8 mouse cellular contexts compared by ENCODE assay signal in the genomic region with DNA sequence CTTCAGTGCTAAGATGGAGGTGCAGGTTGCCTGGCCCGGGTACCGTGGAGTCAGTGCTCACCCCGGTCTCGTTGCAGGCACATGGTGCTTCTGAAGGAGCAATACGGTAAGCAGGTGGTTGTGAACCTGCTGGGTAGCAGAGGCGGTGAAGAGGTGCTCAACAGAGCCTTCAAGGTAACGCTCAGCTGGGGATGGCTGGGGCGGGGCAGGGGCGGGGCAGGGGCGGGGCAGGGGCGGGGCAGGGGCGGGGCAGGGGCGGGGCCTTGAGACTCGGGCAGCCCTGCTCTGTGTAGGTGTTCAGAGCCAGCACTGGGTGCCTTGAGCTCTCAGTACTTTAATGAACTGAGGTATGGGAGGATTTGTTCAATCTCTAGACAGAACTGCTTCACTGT.
A peak's percentile ranks its signal among the peaks of the same experiment; 100 is the strongest.
DNase-seq lines count a peak whose midpoint lies in the region; ATAC-seq and TF ChIP-seq lines count a peak whose summit lies in the region.

No protein-coding gene starts in this region.

- H3K9me3 ChIP-seq in hindbrain, embryonic 10.5 days: no peaks in the 10 kb centered on the region
- no peaks in the 10 kb centered on the region for H3K9me3 ChIP-seq in hindbrain, embryonic 11.5 days (ENCODE audit: control insufficient read depth, low read length)
- H3K9me3 ChIP-seq in MEL (replicated peaks; ENCODE audit: insufficient read depth, low read length): no peaks in the 10 kb centered on the region
- H3K9me3 ChIP-seq in hindbrain, embryonic 16.5 days (ENCODE audit: control insufficient read depth, low read length): no peaks in the 10 kb centered on the region
- no peaks in the 10 kb centered on the region for H3K9me3 ChIP-seq in midbrain, embryonic 12.5 days

- TF ChIP-seq POLR2A in MEL (IDR thresholded peaks at IDR 0.05; ENCODE audit: control insufficient read depth in 1 of 2, insufficient read depth in 1 of 2, low read depth in 1 of 2, low read length in 2 of 2, poor library complexity in 1 of 2): no peak

- 9% methylated on average over 14 of the region's 14 CpGs for WGBS in hindbrain, embryonic 10.5 days
- 16% methylated on average over 12 of the region's 14 CpGs for WGBS in hindbrain, embryonic 11.5 days
- WGBS in hindbrain, embryonic 16.5 days: 13% methylated on average over 10 of the region's 14 CpGs
- 18% methylated on average over 14 of the region's 14 CpGs for WGBS in midbrain, embryonic 12.5 days

- H3K4me3 ChIP-seq in hindbrain, embryonic 10.5 days: peak overlapping the region; percentile 26
- no peak overlapping the region for H3K4me3 ChIP-seq in hindbrain, embryonic 11.5 days (ENCODE audit: low read depth, low read length)
- H3K4me3 ChIP-seq in MEL (ENCODE audit: control insufficient read depth in 1 of 2, insufficient read depth in 1 of 2, low read depth in 2 of 2, low read length in 2 of 2): no peak overlapping the region
- H3K4me3 ChIP-seq in hindbrain, embryonic 16.5 days (ENCODE audit: low read length): no peak overlapping the region
- 0 out of 2 replicates have a peak overlapping the region, but pooled peaks have one; percentile 7 for H3K4me3 ChIP-seq in midbrain, embryonic 12.5 days

- H3K79me2 ChIP-seq in MEL (ENCODE audit: control insufficient read depth, insufficient read depth, low read length, poor library complexity): no peaks in the 10 kb centered on the region

- H3K4me1 ChIP-seq in hindbrain, embryonic 10.5 days (replicated peaks): peaks cover 22% of the 10 kb centered on the region
- H3K4me1 ChIP-seq in hindbrain, embryonic 11.5 days (replicated peaks; ENCODE audit: control insufficient read depth, insufficient read depth, low read length): peaks cover 2% of the 10 kb centered on the region; the same call in 1 of the 2 replicates
- H3K4me1 ChIP-seq in MEL (ENCODE audit: control insufficient read depth in 1 of 2, insufficient read depth in 2 of 2, low read length in 2 of 2): peaks cover 9 to 34% of the 10 kb centered on the region in 2 experiments
- peaks cover 14% of the 10 kb centered on the region for H3K4me1 ChIP-seq in hindbrain, embryonic 16.5 days (ENCODE audit: control insufficient read depth, insufficient read depth, low read depth, low read length)
- H3K4me1 ChIP-seq in midbrain, embryonic 12.5 days: peaks cover 11% of the 10 kb centered on the region; the same call in 1 of the 2 replicates

- H3K36me3 ChIP-seq in hindbrain, embryonic 10.5 days: no peaks in the 10 kb centered on the region
- no peaks in the 10 kb centered on the region for H3K36me3 ChIP-seq in hindbrain, embryonic 11.5 days (ENCODE audit: control insufficient read depth, insufficient read depth, low read length)
- H3K36me3 ChIP-seq in MEL (ENCODE audit: control insufficient read depth in 1 of 2, insufficient read depth in 2 of 2, low read length in 2 of 2): peaks cover 0 to 21% of the 10 kb centered on the region in 2 experiments; a peak in 2 of 4 replicates
- no peaks in the 10 kb centered on the region for H3K36me3 ChIP-seq in hindbrain, embryonic 16.5 days (ENCODE audit: control insufficient read depth, insufficient read depth, low read length)
- H3K36me3 ChIP-seq in midbrain, embryonic 12.5 days: no peaks in the 10 kb centered on the region

- no peak for DNase-seq in hindbrain, embryonic 10.5 days (ENCODE audit: low spot score)
- DNase-seq in hindbrain, embryonic 11.5 days (ENCODE audit: low spot score): no peak
- DNase-seq in MEL (ENCODE audit: low read depth, low spot score): peak; percentile 16
- no peak for DNase-seq in right cerebral cortex, postnatal 25 days
- DNase-seq in adrenal gland, adult 8-10 months: no peak

- H3K27me3 ChIP-seq in hindbrain, embryonic 10.5 days (ENCODE audit: insufficient read depth, poor library complexity, severe bottlenecking): 0 out of 2 replicates have a peak, but pooled peaks cover 3% of the 10 kb centered on the region
- no peaks in the 10 kb centered on the region for H3K27me3 ChIP-seq in hindbrain, embryonic 11.5 days (ENCODE audit: control insufficient read depth, insufficient read depth, low read length)
- H3K27me3 ChIP-seq in MEL (ENCODE audit: control insufficient read depth in 1 of 2, insufficient read depth in 2 of 2, low read length in 2 of 2): no peaks in the 10 kb centered on the region
- no peaks in the 10 kb centered on the region for H3K27me3 ChIP-seq in hindbrain, embryonic 16.5 days (replicated peaks; ENCODE audit: control insufficient read depth, insufficient read depth, low read length)
- no peaks in the 10 kb centered on the region for H3K27me3 ChIP-seq in midbrain, embryonic 12.5 days

- no peak overlapping the region for H3K9ac ChIP-seq in hindbrain, embryonic 11.5 days (ENCODE audit: low read depth, low read length)
- H3K9ac ChIP-seq in MEL (ENCODE audit: control insufficient read depth, low read depth, low read length, poor library complexity, severe bottlenecking): no peak overlapping the region
- no peak overlapping the region for H3K9ac ChIP-seq in hindbrain, embryonic 16.5 days (ENCODE audit: low read depth, low read length)
- H3K9ac ChIP-seq in midbrain, embryonic 12.5 days (replicated peaks): no peak overlapping the region

- no peak for TF ChIP-seq RAD21 in MEL (IDR thresholded peaks at IDR 0.05; ENCODE audit: low read depth, low read length)

- TF ChIP-seq CTCF in MEL (IDR thresholded peaks at IDR 0.05 in 2 of 3, conservative IDR thresholded peaks at IDR 0.05 in 1 of 3; ENCODE audit: control insufficient read depth in 1 of 3, insufficient read depth in 1 of 3, low read depth in 2 of 3, low read length in 3 of 3, poor library complexity in 1 of 3, severe bottlenecking in 1 of 3): no peak

- no peak overlapping the region for H3K27ac ChIP-seq in hindbrain, embryonic 10.5 days
- H3K27ac ChIP-seq in hindbrain, embryonic 11.5 days (ENCODE audit: low read depth, low read length): no peak overlapping the region
- H3K27ac ChIP-seq in MEL (ENCODE audit: control insufficient read depth, low read depth, low read length): no peak overlapping the region
- no peak overlapping the region; the same call in 1 of the 2 replicates for H3K27ac ChIP-seq in hindbrain, embryonic 16.5 days (ENCODE audit: low read depth, low read length)
- no peak overlapping the region for H3K27ac ChIP-seq in midbrain, embryonic 12.5 days (replicated peaks)

- no peak overlapping the region for H3K4me2 ChIP-seq in hindbrain, embryonic 11.5 days (replicated peaks; ENCODE audit: low read depth, low read length)
- no peak overlapping the region for H3K4me2 ChIP-seq in hindbrain, embryonic 16.5 days (ENCODE audit: low read length)
- H3K4me2 ChIP-seq in midbrain, embryonic 12.5 days (replicated peaks): peak overlapping the region; percentile 27

- ATAC-seq in hindbrain, embryonic 11.5 days (ENCODE audit: low FRiP score): no peak
- ATAC-seq in hindbrain, embryonic 16.5 days: peak; percentile 65
- ATAC-seq in midbrain, embryonic 12.5 days (ENCODE audit: low FRiP score, low read depth): peak; percentile 34; the same call in 1 of the 2 replicates
- no peak for ATAC-seq in erythroblast, adult 5-6 weeks (replicated peaks; ENCODE audit: low FRiP score, poor library complexity, severe bottlenecking)

- no peak for TF ChIP-seq EP300 in MEL (IDR thresholded peaks at IDR 0.05; ENCODE audit: low read depth in 1 of 2, low read length in 2 of 2)

TF ChIP-seq in MEL, 35 proteins besides CTCF, POLR2A, EP300 and RAD21:
- TF ChIP-seq GABPA (IDR thresholded peaks at IDR 0.05; ENCODE audit: low read depth, low read length) (no peak), USF1 (IDR thresholded peaks at IDR 0.05; ENCODE audit: low read depth, low read length) (no peak), KAT2A (conservative IDR thresholded peaks at IDR 0.05; ENCODE audit: low read depth, low read length) (no peak), NELFE (IDR thresholded peaks at IDR 0.05; ENCODE audit: low read depth, low read length) (no peak), ZMIZ1 (IDR thresholded peaks at IDR 0.05; ENCODE audit: low read depth, low read length) (no peak), GATA1 (IDR thresholded peaks at IDR 0.05; ENCODE audit: low read depth, low read length) (no peak), CHD1 (IDR thresholded peaks at IDR 0.05; ENCODE audit: low read depth, low read length) (no peak), E2F4 (IDR thresholded peaks at IDR 0.05; ENCODE audit: borderline replicate concordance, low read depth, low read length) (no peak), ZNF384 (IDR thresholded peaks at IDR 0.05; ENCODE audit: low read depth, low read length) (no peak), SIN3A (IDR thresholded peaks at IDR 0.05; ENCODE audit: low read length) (no peak), POLR2AphosphoS5 (IDR thresholded peaks at IDR 0.05; ENCODE audit: borderline replicate concordance, low read depth, low read length) (no peak), TBP (IDR thresholded peaks at IDR 0.05; ENCODE audit: low read depth, low read length) (no peak), ZC3H11A (IDR thresholded peaks at IDR 0.05; ENCODE audit: low read depth, low read length) (no peak), ZKSCAN1 (IDR thresholded peaks at IDR 0.05; ENCODE audit: low read depth, low read length) (no peak), POLR2AphosphoS2 (IDR thresholded peaks at IDR 0.05; ENCODE audit: low read length) (no peak), NRF1 (IDR thresholded peaks at IDR 0.05; ENCODE audit: insufficient read depth, low read depth, low read length, poor library complexity, severe bottlenecking) (no peak)

Comparison
In these comparisons a context has a peak if more than half of its experiments do, and no peak if none do; other contexts are left out.
1. H3K4me3 ChIP-seq: peak in hindbrain, embryonic 10.5 days (single experiment) and midbrain, embryonic 12.5 days (single experiment); none in hindbrain, embryonic 11.5 days (single experiment), MEL (0 of 2) and hindbrain, embryonic 16.5 days (single experiment).
2. ATAC-seq: peak in hindbrain, embryonic 16.5 days (single experiment) and midbrain, embryonic 12.5 days (single experiment); none in hindbrain, embryonic 11.5 days (single experiment) and erythroblast, adult 5-6 weeks (single experiment).